Mouse (Mus musculus): ENCODE measurements around the gene Ipo9. TPM values are rescaled to one million over a fixed set of nuclear protein-coding genes. Genes with fewer than 3 reads are reported as not detected.

The Ipo9 gene
- total and polyA plus RNA-seq, 3 experiments = 27.4 to 56.2 TPM; not detected in 1

- Histone ChIP-seq H3K4me3 (ENCODE audit: control insufficient read depth in 1 of 2, insufficient read depth in 1 of 2, low read depth in 2 of 2, low read length in 2 of 2) (no peak overlapping the region), H3K36me3 (ENCODE audit: control insufficient read depth in 1 of 2, insufficient read depth in 2 of 2, low read length in 2 of 2) (no peaks in the 10 kb centered on the region), H3K27me3 (ENCODE audit: control insufficient read depth in 1 of 2, insufficient read depth in 2 of 2, low read length in 2 of 2) (no peaks in the 10 kb centered on the region), H3K9ac (ENCODE audit: control insufficient read depth, low read depth, low read length, poor library complexity, severe bottlenecking) (no peak overlapping the region), H3K27ac (ENCODE audit: control insufficient read depth, low read depth, low read length) (no peak overlapping the region), H3K9me3 (replicated peaks; ENCODE audit: insufficient read depth, low read length) (no peaks in the 10 kb centered on the region), H3K4me1 (ENCODE audit: control insufficient read depth in 1 of 2, insufficient read depth in 2 of 2, low read length in 2 of 2) (no peaks in the 10 kb centered on the region), H3K79me2 (ENCODE audit: control insufficient read depth, insufficient read depth, low read length, poor library complexity) (no peaks in the 10 kb centered on the region)
- TF ChIP-seq GATA1 (IDR thresholded peaks at IDR 0.05; ENCODE audit: low read depth, low read length) = no peak
- no peak for TF ChIP-seq RAD21 (IDR thresholded peaks at IDR 0.05; ENCODE audit: low read depth, low read length)
- no peak for TF ChIP-seq NELFE (IDR thresholded peaks at IDR 0.05; ENCODE audit: low read depth, low read length)
- no peak for TF ChIP-seq KAT2A (conservative IDR thresholded peaks at IDR 0.05; ENCODE audit: low read depth, low read length)
- TF ChIP-seq TAL1 (IDR thresholded peaks at IDR 0.05; ENCODE audit: low read length) = no peak
- TF ChIP-seq NRF1 (IDR thresholded peaks at IDR 0.05; ENCODE audit: insufficient read depth, low read depth, low read length, poor library complexity, severe bottlenecking) = no peak
- no peak for TF ChIP-seq TCF12 (IDR thresholded peaks at IDR 0.05; ENCODE audit: low read depth, low read length)
- TF ChIP-seq MEF2A (IDR thresholded peaks at IDR 0.05; ENCODE audit: extremely low read depth, insufficient replicate concordance, low read depth, low read length, poor library complexity, severe bottlenecking) = no peak
- no peak for TF ChIP-seq JUND (IDR thresholded peaks at IDR 0.05; ENCODE audit: low read depth, low read length)
- no peak for TF ChIP-seq POLR2AphosphoS2 (IDR thresholded peaks at IDR 0.05; ENCODE audit: low read length)
- TF ChIP-seq ELF1 (IDR thresholded peaks at IDR 0.05; ENCODE audit: low read depth, low read length) = no peak
- TF ChIP-seq SMC3 (IDR thresholded peaks at IDR 0.05; ENCODE audit: low read depth, low read length) = no peak
- no peak for TF ChIP-seq HCFC1 (IDR thresholded peaks at IDR 0.05; ENCODE audit: low read depth, low read length)
- TF ChIP-seq MYB (IDR thresholded peaks at IDR 0.05; ENCODE audit: low read depth, low read length) = no peak
- no peak for TF ChIP-seq ZKSCAN1 (IDR thresholded peaks at IDR 0.05; ENCODE audit: low read depth, low read length)
- no peak for TF ChIP-seq MAX (IDR thresholded peaks at IDR 0.05; ENCODE audit: low read length)
- no peak for TF ChIP-seq CHD1 (IDR thresholded peaks at IDR 0.05; ENCODE audit: low read depth, low read length)
- TF ChIP-seq ETS1 (IDR thresholded peaks at IDR 0.05; ENCODE audit: low read depth, low read length) = no peak
- no peak for TF ChIP-seq CTCF (IDR thresholded peaks at IDR 0.05 in 2 of 3, conservative IDR thresholded peaks at IDR 0.05 in 1 of 3; ENCODE audit: control insufficient read depth in 1 of 3, insufficient read depth in 1 of 3, low read depth in 2 of 3, low read length in 3 of 3, poor library complexity in 1 of 3, severe bottlenecking in 1 of 3)
- no peak for DNase-seq (ENCODE audit: low read depth, low spot score)
Observed at GRCm38 (mm10) chr1:135460521-135460920, 30.2 kb upstream of the Ipo9 start.

DNA sequence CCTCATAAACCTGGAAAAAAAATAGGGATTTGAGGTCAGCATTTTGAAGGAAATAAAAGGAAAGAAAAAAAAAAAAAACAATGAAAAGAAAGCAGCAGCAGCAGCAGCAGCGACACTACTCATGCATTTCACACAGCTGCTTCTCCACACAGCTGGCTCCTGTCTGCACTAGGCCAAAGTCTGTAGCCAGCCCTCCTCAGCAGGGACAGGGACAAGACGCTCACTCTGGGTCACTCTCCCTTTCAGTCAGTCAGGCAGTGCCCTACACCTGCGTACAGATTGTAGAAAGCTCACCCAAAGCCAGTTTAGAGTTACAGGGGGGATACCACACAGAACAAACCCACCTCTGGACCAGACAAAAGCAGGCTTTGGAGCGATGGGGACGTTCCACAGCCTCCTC, 27.6 kb upstream of the Ipo9 start:
- Histone ChIP-seq H3K27ac (ENCODE audit: control insufficient read depth, low read depth, low read length) (no peak overlapping the region), H3K79me2 (ENCODE audit: control insufficient read depth, insufficient read depth, low read length, poor library complexity) (no peaks in the 10 kb centered on the region), H3K9me3 (replicated peaks; ENCODE audit: insufficient read depth, low read length) (no peaks in the 10 kb centered on the region), H3K36me3 (ENCODE audit: control insufficient read depth in 1 of 2, insufficient read depth in 2 of 2, low read length in 2 of 2) (no peaks in the 10 kb centered on the region), H3K4me1 (ENCODE audit: control insufficient read depth in 1 of 2, insufficient read depth in 2 of 2, low read length in 2 of 2) (no peaks in the 10 kb centered on the region), H3K27me3 (ENCODE audit: control insufficient read depth in 1 of 2, insufficient read depth in 2 of 2, low read length in 2 of 2) (no peaks in the 10 kb centered on the region), H3K9ac (ENCODE audit: control insufficient read depth, low read depth, low read length, poor library complexity, severe bottlenecking) (no peak overlapping the region), H3K4me3 (ENCODE audit: control insufficient read depth in 1 of 2, insufficient read depth in 1 of 2, low read depth in 2 of 2, low read length in 2 of 2) (no peak overlapping the region)
- DNase-seq (ENCODE audit: low read depth, low spot score) = no peak
- TF ChIP-seq CHD1 (IDR thresholded peaks at IDR 0.05; ENCODE audit: low read depth, low read length) = no peak
- TF ChIP-seq RAD21 (IDR thresholded peaks at IDR 0.05; ENCODE audit: low read depth, low read length) = no peak
- TF ChIP-seq UBTF (IDR thresholded peaks at IDR 0.05; ENCODE audit: borderline replicate concordance, insufficient read depth, low read depth, low read length) = no peak
- TF ChIP-seq ZMIZ1 (IDR thresholded peaks at IDR 0.05; ENCODE audit: low read depth, low read length) = no peak
- TF ChIP-seq ELF1 (IDR thresholded peaks at IDR 0.05; ENCODE audit: low read depth, low read length) = no peak
- no peak for TF ChIP-seq TBP (IDR thresholded peaks at IDR 0.05; ENCODE audit: low read depth, low read length)
- TF ChIP-seq ZNF384 (IDR thresholded peaks at IDR 0.05; ENCODE audit: low read depth, low read length) = no peak
- TF ChIP-seq BHLHE40 (IDR thresholded peaks at IDR 0.05; ENCODE audit: borderline replicate concordance, low read depth, low read length) = no peak
- no peak for TF ChIP-seq E2F4 (IDR thresholded peaks at IDR 0.05; ENCODE audit: borderline replicate concordance, low read depth, low read length)
- no peak for TF ChIP-seq ZKSCAN1 (IDR thresholded peaks at IDR 0.05; ENCODE audit: low read depth, low read length)
- TF ChIP-seq MAFK (IDR thresholded peaks at IDR 0.05; ENCODE audit: borderline replicate concordance, low read depth, low read length) = no peak
- TF ChIP-seq MYC (IDR thresholded peaks at IDR 0.05; ENCODE audit: low read depth, low read length) = no peak
- TF ChIP-seq SIN3A (IDR thresholded peaks at IDR 0.05; ENCODE audit: low read length) = no peak
- TF ChIP-seq HCFC1 (IDR thresholded peaks at IDR 0.05; ENCODE audit: low read depth, low read length) = no peak
